9 mouse cellular contexts compared by ENCODE assay signal in the genomic region with DNA sequence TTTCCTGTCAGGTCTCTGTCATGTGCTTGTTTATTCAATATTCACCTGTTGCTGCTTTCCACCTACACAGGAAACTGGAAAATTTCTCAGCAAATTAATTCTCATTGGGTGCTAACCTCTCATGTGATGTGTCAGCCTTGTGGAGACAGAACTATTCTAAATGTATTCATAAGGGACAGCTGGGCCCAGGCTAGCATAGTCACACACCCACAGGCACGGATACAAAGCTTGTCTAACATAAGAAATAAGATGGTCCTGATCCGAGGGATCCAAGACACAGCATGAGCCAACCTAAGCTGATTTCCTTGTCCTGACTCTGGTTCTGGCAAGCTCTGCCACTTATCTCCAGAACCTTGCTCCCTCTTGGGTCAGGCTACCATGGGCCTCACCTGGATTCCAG.
A peak's percentile ranks its signal among the peaks of the same experiment; 100 is the strongest.
DNase-seq lines count a peak whose midpoint lies in the region; ATAC-seq and TF ChIP-seq lines count a peak whose summit lies in the region.
"Had no signal": no experiment of that assay in that cellular context is flagged by ENCODE, and none has a peak within 500 bp of the region (broad histone marks: within the 10 kb centered on the region; RNA-seq: fewer than 3 reads in every experiment).

No protein-coding gene starts in this region.

- no peaks in the 10 kb centered on the region for H3K27me3 ChIP-seq in forebrain, embryonic 15.5 days
- H3K27me3 ChIP-seq in forebrain, embryonic 14.5 days (replicated peaks; ENCODE audit: control insufficient read depth, insufficient read depth, low read length), result no peaks in the 10 kb centered on the region
- H3K27me3 ChIP-seq in midbrain, embryonic 11.5 days (ENCODE audit: control insufficient read depth, insufficient read depth, low read length), result no peaks in the 10 kb centered on the region
- no peaks in the 10 kb centered on the region for H3K27me3 ChIP-seq in midbrain, embryonic 14.5 days (ENCODE audit: control insufficient read depth, insufficient read depth, low read length)
- H3K27me3 ChIP-seq in forebrain, postnatal 0 days (ENCODE audit: insufficient read depth, low read length), result no peaks in the 10 kb centered on the region
- H3K27me3 ChIP-seq: embryonic facial prominence, embryonic 12.5 days; heart, embryonic 12.5 days had no signal

- no peak overlapping the region for H3K27ac ChIP-seq in forebrain, embryonic 15.5 days (replicated peaks)
- no peak overlapping the region for H3K27ac ChIP-seq in forebrain, embryonic 14.5 days (ENCODE audit: low read depth, low read length)
- H3K27ac ChIP-seq in midbrain, embryonic 11.5 days (ENCODE audit: low read depth, low read length), result no peak overlapping the region
- H3K27ac ChIP-seq in midbrain, embryonic 14.5 days (replicated peaks; ENCODE audit: low read depth, low read length), result no peak overlapping the region
- no peak overlapping the region for H3K27ac ChIP-seq in forebrain, postnatal 0 days (ENCODE audit: low read depth, low read length)
- H3K27ac ChIP-seq: embryonic facial prominence, embryonic 12.5 days; hindbrain, embryonic 15.5 days had no signal

- no peaks in the 10 kb centered on the region for H3K36me3 ChIP-seq in forebrain, embryonic 15.5 days
- no peaks in the 10 kb centered on the region for H3K36me3 ChIP-seq in forebrain, embryonic 14.5 days (ENCODE audit: control insufficient read depth, insufficient read depth, low read length)
- no peaks in the 10 kb centered on the region for H3K36me3 ChIP-seq in midbrain, embryonic 11.5 days (ENCODE audit: control insufficient read depth, insufficient read depth, low read length)
- H3K36me3 ChIP-seq in midbrain, embryonic 14.5 days (ENCODE audit: control insufficient read depth, insufficient read depth, low read length), result no peaks in the 10 kb centered on the region
- H3K36me3 ChIP-seq in forebrain, postnatal 0 days (ENCODE audit: insufficient read depth), result no peaks in the 10 kb centered on the region
- H3K36me3 ChIP-seq: embryonic facial prominence, embryonic 12.5 days; heart, embryonic 12.5 days; hindbrain, embryonic 15.5 days had no signal

- H3K4me1 ChIP-seq in forebrain, embryonic 15.5 days, result peaks cover 3% of the 10 kb centered on the region; the same call in 1 of the 2 replicates
- no peaks in the 10 kb centered on the region for H3K4me1 ChIP-seq in forebrain, embryonic 14.5 days (ENCODE audit: control insufficient read depth, insufficient read depth, low read length)
- no peaks in the 10 kb centered on the region for H3K4me1 ChIP-seq in midbrain, embryonic 11.5 days (ENCODE audit: control insufficient read depth, insufficient read depth, low read length)
- no peaks in the 10 kb centered on the region for H3K4me1 ChIP-seq in midbrain, embryonic 14.5 days (ENCODE audit: control insufficient read depth, insufficient read depth, low read length)
- H3K4me1 ChIP-seq in forebrain, postnatal 0 days (ENCODE audit: insufficient read depth), result no peaks in the 10 kb centered on the region
- H3K4me1 ChIP-seq: embryonic facial prominence, embryonic 12.5 days; heart, embryonic 12.5 days; hindbrain, embryonic 15.5 days had no signal

- no peaks in the 10 kb centered on the region for H3K9me3 ChIP-seq in forebrain, embryonic 15.5 days
- no peaks in the 10 kb centered on the region for H3K9me3 ChIP-seq in forebrain, embryonic 14.5 days (replicated peaks; ENCODE audit: control insufficient read depth, low read length)
- H3K9me3 ChIP-seq in midbrain, embryonic 11.5 days (ENCODE audit: control insufficient read depth, low read length), result no peaks in the 10 kb centered on the region
- H3K9me3 ChIP-seq in midbrain, embryonic 14.5 days (ENCODE audit: control insufficient read depth, low read length), result no peaks in the 10 kb centered on the region
- H3K9me3 ChIP-seq in forebrain, postnatal 0 days (ENCODE audit: low read length), result no peaks in the 10 kb centered on the region
- H3K9me3 ChIP-seq: embryonic facial prominence, embryonic 12.5 days; heart, embryonic 12.5 days; hindbrain, embryonic 15.5 days had no signal

- ATAC-seq in forebrain, embryonic 15.5 days (replicated peaks), result peak; percentile 33
- ATAC-seq in forebrain, embryonic 14.5 days, result no peak; the same call in 1 of the 2 replicates
- ATAC-seq in midbrain, embryonic 11.5 days (ENCODE audit: low FRiP score), result peak; percentile 33; the same call in 1 of the 2 replicates
- ATAC-seq in midbrain, embryonic 14.5 days (ENCODE audit: low FRiP score, low TSS enrichment), result no peak
- ATAC-seq in forebrain, postnatal 0 days, result peak; percentile 71

- no peak overlapping the region for H3K4me2 ChIP-seq in forebrain, embryonic 15.5 days (replicated peaks)
- no peak overlapping the region for H3K4me2 ChIP-seq in forebrain, embryonic 14.5 days (ENCODE audit: low read length)
- H3K4me2 ChIP-seq in midbrain, embryonic 11.5 days, result no peak overlapping the region
- no peak overlapping the region for H3K4me2 ChIP-seq in midbrain, embryonic 14.5 days (ENCODE audit: low read length)
- H3K4me2 ChIP-seq in forebrain, postnatal 0 days (ENCODE audit: low read depth), result no peak overlapping the region
- H3K4me2 ChIP-seq: embryonic facial prominence, embryonic 12.5 days; heart, embryonic 12.5 days; hindbrain, embryonic 15.5 days had no signal

- TF ChIP-seq CTCF in forebrain, postnatal 0 days (IDR thresholded peaks at IDR 0.05; ENCODE audit: low read depth), result no peak

- H3K4me3 ChIP-seq in forebrain, embryonic 15.5 days, result no peak overlapping the region
- H3K4me3 ChIP-seq in forebrain, embryonic 14.5 days (ENCODE audit: low read depth, low read length), result no peak overlapping the region
- no peak overlapping the region for H3K4me3 ChIP-seq in midbrain, embryonic 11.5 days (ENCODE audit: low read depth, low read length)
- H3K4me3 ChIP-seq in midbrain, embryonic 14.5 days (replicated peaks; ENCODE audit: low read depth, low read length), result no peak overlapping the region
- H3K4me3 ChIP-seq in forebrain, postnatal 0 days (ENCODE audit: low read depth, low read length), result no peak overlapping the region
- H3K4me3 ChIP-seq: embryonic facial prominence, embryonic 12.5 days; heart, embryonic 12.5 days; hindbrain, embryonic 15.5 days had no signal

- no peak for DNase-seq in forebrain, embryonic 14.5 days (ENCODE audit: low spot score)
- no peak for DNase-seq in midbrain, embryonic 11.5 days (ENCODE audit: low spot score, missing footprints)
- no peak for DNase-seq in midbrain, embryonic 14.5 days
- no peak for DNase-seq in forebrain, postnatal 0 days
- DNase-seq in adrenal gland, postnatal 14 days, result no peak

- no peak overlapping the region for H3K9ac ChIP-seq in forebrain, embryonic 15.5 days (replicated peaks)
- no peak overlapping the region for H3K9ac ChIP-seq in forebrain, embryonic 14.5 days (ENCODE audit: low read length)
- no peak overlapping the region for H3K9ac ChIP-seq in midbrain, embryonic 11.5 days (ENCODE audit: low read length)
- no peak overlapping the region for H3K9ac ChIP-seq in midbrain, embryonic 14.5 days (replicated peaks; ENCODE audit: low read length)
- no peak overlapping the region for H3K9ac ChIP-seq in forebrain, postnatal 0 days
- H3K9ac ChIP-seq: embryonic facial prominence, embryonic 12.5 days; heart, embryonic 12.5 days; hindbrain, embryonic 15.5 days had no signal

- WGBS in forebrain, embryonic 15.5 days, result 80% methylated on average over 2 of the region's 2 CpGs
- WGBS in forebrain, embryonic 14.5 days, result 72% methylated on average over 2 of the region's 2 CpGs
- 66% methylated on average over 2 of the region's 2 CpGs for WGBS in midbrain, embryonic 11.5 days
- 67% methylated on average over 2 of the region's 2 CpGs for WGBS in midbrain, embryonic 14.5 days
- WGBS in forebrain, postnatal 0 days, result 45% methylated on average over 2 of the region's 2 CpGs

Comparison
In these comparisons a context has a peak if more than half of its experiments do, and no peak if none do; other contexts are left out.
1. ATAC-seq: peak in forebrain, embryonic 15.5 days (single experiment), midbrain, embryonic 11.5 days (single experiment) and forebrain, postnatal 0 days (single experiment); none in forebrain, embryonic 14.5 days (single experiment) and midbrain, embryonic 14.5 days (single experiment).